Mouse (Mus musculus) intestine, embryonic 16.5 days (tissue): ENCODE measurements around the gene H1f0. TPM values are rescaled to one million over a fixed set of nuclear protein-coding genes. Genes with fewer than 3 reads are reported as not detected.
A peak's percentile ranks its signal among the peaks of the same experiment; 100 is the strongest.

Experiments used
- ATAC-seq: fragments of 200-750 bp; cut with Nextera tagmentation; 2 replicates; pipeline ENCODE4 v1.8.0; 2017; ENCODE audit warnings: moderate TSS enrichment, moderate library complexity
- H3K27ac ChIP-seq: fragments of 300-500 bp; sonication (generic); 2 replicates; pipeline ENCODE4 v1.5.1; 2014; ENCODE audit warnings: mild to moderate bottlenecking, low read length
- H3K27me3 ChIP-seq: fragments of 300-500 bp; sonication (generic); replicated peaks from 2 replicates; pipeline ENCODE4 v1.6.1; 2014; ENCODE audit warnings: low read length, control low read depth, mixed read lengths; ENCODE audit not compliant: control insufficient read depth, insufficient read depth
- H3K36me3 ChIP-seq: fragments of 300-500 bp; sonication (generic); 2 replicates; pipeline ENCODE4 v1.6.1; 2014; ENCODE audit warnings: low read length, control low read depth; ENCODE audit not compliant: control insufficient read depth, insufficient read depth
- H3K4me1 ChIP-seq: fragments of 300-500 bp; sonication (generic); 2 replicates; pipeline ENCODE4 v1.6.1; 2014; ENCODE audit warnings: low read length, control low read depth, mixed read lengths; ENCODE audit not compliant: control insufficient read depth, insufficient read depth
- H3K4me2 ChIP-seq: fragments of 300-500 bp; sonication (generic); 2 replicates; pipeline ENCODE4 v1.6.1; 2014; ENCODE audit warnings: low read depth, low read length, control low read depth
- H3K4me3 ChIP-seq: fragments of 300-500 bp; sonication (generic); 2 replicates; pipeline ENCODE4 v1.5.1; 2014; ENCODE audit warnings: mild to moderate bottlenecking, low read length
- H3K9ac ChIP-seq: fragments of 300-500 bp; sonication (generic); 2 replicates; pipeline ENCODE4 v1.6.1; 2014; ENCODE audit warnings: low read depth, low read length
- H3K9me3 ChIP-seq: fragments of 300-500 bp; sonication (generic); 2 replicates; pipeline ENCODE4 v1.6.1; 2016; ENCODE audit warnings: low read length, control low read depth; ENCODE audit not compliant: control insufficient read depth
- WGBS: fragments of 180-500 bp; shearing (Covaris S2); extraction: QIAGEN DNeasy Blood & Tissue Kit; methylation state at CpG from one replicate; pipeline ENCODE4 v1.1.7; 2014; 5-methylcytosine and 5-hydroxymethylcytosine counted together
- polyA plus RNA-seq: library from polyadenylated mRNA; unstranded; fragments of >200 nt; fragmentation: Nextera tagmentation; extraction: Ambion mirVana; gene quantifications from 2 replicates; pipeline ENCODE4 v1.2.1, GENCODE M21; 2015

H1f0 gene
- polyA plus RNA-seq, 1 experiment from 2014 or later, result 456 TPM

GRCm38 (mm10) chr15:79013382-79013781, 14.9 kb upstream of the H1f0 start:
- no peaks in the 10 kb centered on the region for H3K27me3 ChIP-seq
- H3K4me1 ChIP-seq, result no peaks in the 10 kb centered on the region
- no peak overlapping the region for H3K4me2 ChIP-seq
- H3K9me3 ChIP-seq, result no peaks in the 10 kb centered on the region
- H3K36me3 ChIP-seq, result no peaks in the 10 kb centered on the region
- no peak overlapping the region for H3K27ac ChIP-seq
- H3K9ac ChIP-seq, result no peak overlapping the region
- no peak for ATAC-seq
- H3K4me3 ChIP-seq, result no peak overlapping the region
- 67% methylated on average over 7 of the region's 7 CpGs for WGBS

DNA sequence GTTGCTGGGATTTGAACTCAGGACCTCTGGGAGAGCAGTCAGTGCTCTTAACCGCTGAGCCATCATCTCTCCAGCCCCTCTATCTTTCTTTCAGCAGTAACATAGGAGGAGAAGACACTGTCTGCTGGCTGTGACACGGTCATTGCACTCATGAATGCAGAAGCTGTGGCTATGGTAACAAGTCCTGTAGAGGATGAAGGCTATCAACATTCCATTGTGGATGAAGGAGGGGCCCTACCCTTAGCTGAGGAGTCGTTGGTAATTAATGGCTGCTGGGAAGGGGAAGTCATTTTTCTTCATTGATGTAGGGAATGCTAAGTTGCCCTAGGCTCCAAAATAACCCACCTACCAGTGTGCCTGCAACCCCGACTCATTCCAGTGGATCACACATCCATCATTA, 10.1 kb upstream of the H1f0 start:
- 30% methylated on average over 4 of the region's 4 CpGs for WGBS
- no peak overlapping the region for H3K4me2 ChIP-seq
- no peak overlapping the region for H3K9ac ChIP-seq
- H3K36me3 ChIP-seq, result no peaks in the 10 kb centered on the region
- peaks cover 12% of the 10 kb centered on the region for H3K4me1 ChIP-seq
- H3K27ac ChIP-seq, result no peak overlapping the region
- H3K9me3 ChIP-seq, result no peaks in the 10 kb centered on the region
- no peak for ATAC-seq
- no peak overlapping the region for H3K4me3 ChIP-seq
- H3K27me3 ChIP-seq, result no peaks in the 10 kb centered on the region

DNA sequence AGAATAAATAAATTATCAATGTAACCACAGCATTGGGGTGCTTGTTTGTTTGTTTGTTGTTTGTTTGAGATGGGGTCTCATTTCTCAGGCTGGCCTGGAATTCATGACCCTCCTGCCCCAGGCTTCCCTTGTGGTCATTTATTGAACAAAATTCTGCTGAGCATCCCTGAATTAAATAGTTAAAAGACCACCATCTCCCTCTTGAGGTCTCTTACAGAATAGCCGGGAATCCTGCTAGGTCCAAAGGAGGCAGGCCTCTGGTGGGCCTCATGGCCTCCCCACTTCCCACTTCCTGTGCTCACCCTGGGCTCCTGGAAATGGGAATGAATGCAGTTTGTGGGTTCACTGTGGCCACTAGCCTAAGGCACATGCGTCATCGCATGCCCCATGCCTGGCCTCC, 9.4 kb upstream of the H1f0 start:
- H3K27ac ChIP-seq, result no peak overlapping the region

GRCm38 (mm10) chr15:79022671-79023230, 5.5 kb upstream of the H1f0 start:
- H3K4me3 ChIP-seq, result no peak overlapping the region
- no peaks in the 10 kb centered on the region for H3K9me3 ChIP-seq
- H3K27ac ChIP-seq, result peak overlapping the region; percentile 24
- no peak overlapping the region for H3K4me2 ChIP-seq
- 46% methylated on average over 10 of the region's 10 CpGs for WGBS
- no peaks in the 10 kb centered on the region for H3K36me3 ChIP-seq
- peak; percentile 19; the same call in 1 of the 2 replicates for ATAC-seq
- peak overlapping the region; percentile 39 for H3K9ac ChIP-seq
- H3K4me1 ChIP-seq, result peaks cover 37% of the 10 kb centered on the region
- H3K27me3 ChIP-seq, result no peaks in the 10 kb centered on the region

More for the DNA sequence above, 9.4 kb upstream of the H1f0 start:
- Histone ChIP-seq H3K9ac (peak overlapping the region; percentile 6; the same call in 1 of the 2 replicates), H3K4me2 (no peak overlapping the region), H3K9me3 (no peaks in the 10 kb centered on the region), H3K27me3 (no peaks in the 10 kb centered on the region), H3K4me3 (no peak overlapping the region), H3K36me3 (no peaks in the 10 kb centered on the region), H3K4me1 (peaks cover 17% of the 10 kb centered on the region)
- ATAC-seq, result no peak
- whole genome bisulfite sequencing, result 62% methylated on average over 3 of the region's 3 CpGs

- H3K36me3 ChIP-seq, result no peaks in the 10 kb centered on the region
- peaks cover 37% of the 10 kb centered on the region for H3K4me1 ChIP-seq
- no peak overlapping the region for H3K4me3 ChIP-seq
- H3K27me3 ChIP-seq, result no peaks in the 10 kb centered on the region
- no peak overlapping the region for H3K4me2 ChIP-seq
- WGBS, result 33% methylated on average over 1 of the region's 1 CpGs
- no peak overlapping the region for H3K9ac ChIP-seq
- H3K9me3 ChIP-seq, result no peaks in the 10 kb centered on the region
- peak overlapping the region; percentile 24; the same call in 1 of the 2 replicates for H3K27ac ChIP-seq
- ATAC-seq, result no peak
Measured at GRCm38 (mm10) chr15:79023366-79023765, 4.9 kb upstream of the H1f0 start.

- ATAC-seq, result no peak
- WGBS, result 13% methylated on average over 16 of the region's 18 CpGs
- peak overlapping the region; percentile 96 for H3K4me2 ChIP-seq
Measured at GRCm38 (mm10) chr15:79025687-79026308, 2.5 kb upstream of the H1f0 start.

GRCm38 (mm10) chr15:79026511-79027290, 1.5 kb upstream of the H1f0 start:
- peak overlapping the region; percentile 96 for H3K4me2 ChIP-seq
- no peak for ATAC-seq
- WGBS, result 35% methylated on average over 14 of the region's 14 CpGs
- H3K4me1 ChIP-seq, result peaks cover 35% of the 10 kb centered on the region
- H3K27ac ChIP-seq, result peak overlapping the region; percentile 98
- H3K4me3 ChIP-seq, result peak overlapping the region; percentile 69
- H3K9me3 ChIP-seq, result no peaks in the 10 kb centered on the region
- H3K27me3 ChIP-seq, result no peaks in the 10 kb centered on the region
- peak overlapping the region; percentile 100 for H3K9ac ChIP-seq
- no peaks in the 10 kb centered on the region for H3K36me3 ChIP-seq

More at GRCm38 (mm10) chr15:79025687-79026308, 2.5 kb upstream of the H1f0 start:
- Histone ChIP-seq H3K4me3 (peak overlapping the region; percentile 20), H3K36me3 (no peaks in the 10 kb centered on the region), H3K9ac (peak overlapping the region; percentile 59), H3K4me1 (peaks cover 35% of the 10 kb centered on the region), H3K27me3 (no peaks in the 10 kb centered on the region), H3K9me3 (no peaks in the 10 kb centered on the region), H3K27ac (peak overlapping the region; percentile 98)

GRCm38 (mm10) chr15:79027291-79028205, 702 bp upstream of the H1f0 start:
- WGBS, result 5% methylated on average over 42 of the region's 46 CpGs
- H3K4me3 ChIP-seq, result peak overlapping the region; percentile 69
- no peaks in the 10 kb centered on the region for H3K36me3 ChIP-seq
- no peak for ATAC-seq
- H3K27me3 ChIP-seq, result no peaks in the 10 kb centered on the region
- H3K9ac ChIP-seq, result peak overlapping the region; percentile 100
- peaks cover 40% of the 10 kb centered on the region for H3K4me1 ChIP-seq
- peak overlapping the region; percentile 98 for H3K27ac ChIP-seq
- peak overlapping the region; percentile 96 for H3K4me2 ChIP-seq
- H3K9me3 ChIP-seq, result no peaks in the 10 kb centered on the region
